Mouse (Mus musculus) kidney, adult 2 months (tissue): ENCODE measurements around the gene Prl8a9.

Source experiments
- CTCF ChIP-seq: fragments of 200-500 bp; conservative IDR thresholded peaks from 2 replicates; pipeline ENCODE4 v1.5.1; 2011; ENCODE audit warnings: low read depth, mild to moderate bottlenecking, control low read depth, low read length, moderate library complexity, mixed read lengths; ENCODE audit not compliant: insufficient read depth, insufficient read length
- POLR2A ChIP-seq: fragments of 200-500 bp; IDR thresholded peaks from one replicate; pipeline ENCODE4 v1.6.1; 2011; ENCODE audit warnings: low read depth, low read length, control low read depth

DNA sequence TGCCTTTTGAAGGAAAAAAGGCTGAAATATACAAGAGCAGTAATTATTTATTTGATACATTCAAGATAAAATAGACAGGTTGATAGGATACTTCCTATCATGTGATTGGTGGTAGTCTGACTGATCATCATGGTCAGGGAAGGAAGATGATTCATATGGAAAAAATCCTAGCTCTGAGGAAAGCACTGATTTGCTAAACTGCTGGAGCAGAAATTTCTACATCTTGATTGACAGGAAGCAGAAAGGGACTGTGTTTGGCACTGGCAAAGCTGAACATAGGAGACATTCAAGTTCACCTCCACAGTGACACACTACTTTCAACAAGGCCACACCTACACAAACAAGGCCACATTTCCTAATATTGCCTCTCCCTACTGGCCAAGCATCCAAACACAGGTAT is 11.1 kb downstream of the Prl8a9 start:
- TF ChIP-seq CTCF = no peak
- TF ChIP-seq POLR2A = no peak
